Mouse (Mus musculus) embryonic facial prominence, embryonic 10.5 days (tissue): ENCODE measurements around the gene Col27a1. TPM values are rescaled to one million over a fixed set of nuclear protein-coding genes. Genes with fewer than 3 reads are reported as not detected.
A peak's percentile ranks its signal among the peaks of the same experiment; 100 is the strongest.

ENCODE experiments used
- DNase-seq: peaks from one replicate; pipeline ENCODE4 v3.0.0-alpha.2; 2017; ENCODE audit warnings: low spot score
- H3K27ac ChIP-seq: fragments of 300-500 bp; sonication (generic); replicated peaks from 2 replicates; pipeline ENCODE4 v1.5.1; 2016; ENCODE audit warnings: mild to moderate bottlenecking
- H3K27me3 ChIP-seq: fragments of 300-500 bp; sonication (generic); replicated peaks from 2 replicates; pipeline ENCODE4 v1.6.1; 2016; ENCODE audit warnings: low read depth, mild to moderate bottlenecking; ENCODE audit not compliant: poor library complexity, severe bottlenecking
- H3K36me3 ChIP-seq: fragments of 300-500 bp; sonication (generic); replicated peaks from 2 replicates; pipeline ENCODE4 v1.6.1; 2016; ENCODE audit warnings: mild to moderate bottlenecking, moderate library complexity
- H3K4me1 ChIP-seq: fragments of 300-500 bp; sonication (generic); 2 replicates; pipeline ENCODE4 v1.6.1; 2016
- H3K4me3 ChIP-seq: fragments of 300-500 bp; sonication (generic); 2 replicates; pipeline ENCODE4 v1.5.1; 2016; ENCODE audit warnings: mild to moderate bottlenecking, moderate library complexity
- H3K9me3 ChIP-seq: fragments of 300-500 bp; sonication (generic); 2 replicates; pipeline ENCODE4 v1.6.1; 2016; ENCODE audit warnings: mild to moderate bottlenecking
- WGBS: fragments of 180-500 bp; shearing (Covaris S2); methylation state at CpG from one replicate; pipeline ENCODE4 v1.1.7; 2016; 5-methylcytosine and 5-hydroxymethylcytosine counted together
- polyA plus RNA-seq: library from polyadenylated mRNA; unstranded; fragments of >200 nt; fragmentation: Nextera tagmentation; extraction: Ambion mirVana; gene quantifications from 2 replicates; pipeline ENCODE4 v1.2.1, GENCODE M21; 2016

Col27a1 gene
- polyA plus RNA-seq, 1 experiment from 2014 or later: 5.3 TPM

GRCm38 (mm10) chr4:63228943-63229342, 15.1 kb downstream of the Col27a1 start:
- H3K36me3 ChIP-seq: peaks cover 35% of the 10 kb centered on the region
- peak overlapping the region; percentile 65 for H3K27ac ChIP-seq
- H3K27me3 ChIP-seq: no peaks in the 10 kb centered on the region
- H3K4me1 ChIP-seq: peaks cover 43% of the 10 kb centered on the region
- 54% methylated on average over 5 of the region's 5 CpGs for WGBS
- H3K9me3 ChIP-seq: no peaks in the 10 kb centered on the region
- peak; percentile 44 for DNase-seq
- no peak overlapping the region for H3K4me3 ChIP-seq

DNA sequence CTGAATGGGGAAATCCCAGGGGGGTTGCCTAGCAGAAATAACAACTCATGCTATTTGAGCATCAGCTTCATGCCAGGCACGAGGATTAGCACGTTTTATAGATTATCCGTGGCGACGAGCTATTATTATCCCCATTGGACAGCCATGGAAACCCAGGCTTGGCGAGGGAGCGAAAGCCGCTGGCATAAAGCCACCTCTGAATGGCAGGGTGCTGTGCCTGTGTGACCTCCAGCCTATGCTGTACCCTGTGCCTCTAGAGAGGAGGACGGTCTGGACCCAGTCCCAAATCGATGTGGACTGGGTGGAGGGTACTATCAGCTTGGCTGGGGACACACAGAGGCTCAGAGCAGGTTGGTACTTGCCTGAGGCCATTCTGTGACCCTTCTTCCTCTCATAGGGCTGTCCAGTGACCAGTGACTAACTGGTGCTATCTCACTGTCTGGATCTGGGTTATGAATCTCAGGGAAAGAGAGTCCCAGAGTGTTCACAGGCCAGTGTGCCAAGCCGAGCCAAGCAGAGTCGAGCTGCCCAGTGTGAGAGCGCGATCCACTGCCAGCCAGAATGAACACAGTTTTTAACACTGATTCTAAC, 16.3 kb downstream of the Col27a1 start:
- Histone ChIP-seq H3K36me3 (peaks cover 26% of the 10 kb centered on the region), H3K4me3 (no peak overlapping the region), H3K27me3 (no peaks in the 10 kb centered on the region), H3K27ac (no peak overlapping the region), H3K9me3 (no peaks in the 10 kb centered on the region), H3K4me1 (peaks cover 46% of the 10 kb centered on the region)
- DNase-seq: no peak
- 88% methylated on average over 14 of the region's 14 CpGs for WGBS

DNA sequence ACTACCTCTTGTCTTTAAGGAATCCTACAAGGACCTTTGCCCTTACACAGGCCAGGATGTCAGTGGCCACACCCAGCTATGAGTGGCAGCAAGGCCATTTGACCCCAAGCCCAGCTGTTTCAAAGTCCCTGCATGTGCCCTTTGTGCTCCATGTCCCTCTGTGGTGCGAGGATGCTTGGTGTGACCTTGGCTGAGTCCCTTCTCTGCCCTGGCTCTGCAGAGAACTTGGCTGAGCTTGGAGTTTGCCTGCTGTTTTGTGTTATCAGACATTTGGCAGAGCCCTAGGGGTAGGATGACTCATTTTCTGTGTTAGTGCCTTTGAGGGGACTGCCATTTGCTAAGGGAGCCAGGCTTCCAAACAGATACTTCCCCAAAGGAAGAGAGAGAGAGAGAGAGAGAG, 17.3 kb downstream of the Col27a1 start:
- Histone ChIP-seq H3K27me3 (no peaks in the 10 kb centered on the region), H3K4me1 (peaks cover 51% of the 10 kb centered on the region), H3K4me3 (no peak overlapping the region), H3K9me3 (no peaks in the 10 kb centered on the region), H3K27ac (no peak overlapping the region), H3K36me3 (peaks cover 18% of the 10 kb centered on the region; the same call in 1 of the 2 replicates)
- no peak for DNase-seq
- WGBS: 41% methylated on average over 1 of the region's 1 CpGs

GRCm38 (mm10) chr4:63232542-63233020, 18.8 kb downstream of the Col27a1 start:
- Histone ChIP-seq H3K4me1 (peaks cover 60% of the 10 kb centered on the region), H3K36me3 (peaks cover 13% of the 10 kb centered on the region; the same call in 1 of the 2 replicates), H3K4me3 (no peak overlapping the region), H3K27me3 (no peaks in the 10 kb centered on the region), H3K27ac (no peak overlapping the region; the same call in 1 of the 2 replicates), H3K9me3 (no peaks in the 10 kb centered on the region)
- DNase-seq: no peak
- WGBS: 43% methylated on average over 2 of the region's 2 CpGs

DNA sequence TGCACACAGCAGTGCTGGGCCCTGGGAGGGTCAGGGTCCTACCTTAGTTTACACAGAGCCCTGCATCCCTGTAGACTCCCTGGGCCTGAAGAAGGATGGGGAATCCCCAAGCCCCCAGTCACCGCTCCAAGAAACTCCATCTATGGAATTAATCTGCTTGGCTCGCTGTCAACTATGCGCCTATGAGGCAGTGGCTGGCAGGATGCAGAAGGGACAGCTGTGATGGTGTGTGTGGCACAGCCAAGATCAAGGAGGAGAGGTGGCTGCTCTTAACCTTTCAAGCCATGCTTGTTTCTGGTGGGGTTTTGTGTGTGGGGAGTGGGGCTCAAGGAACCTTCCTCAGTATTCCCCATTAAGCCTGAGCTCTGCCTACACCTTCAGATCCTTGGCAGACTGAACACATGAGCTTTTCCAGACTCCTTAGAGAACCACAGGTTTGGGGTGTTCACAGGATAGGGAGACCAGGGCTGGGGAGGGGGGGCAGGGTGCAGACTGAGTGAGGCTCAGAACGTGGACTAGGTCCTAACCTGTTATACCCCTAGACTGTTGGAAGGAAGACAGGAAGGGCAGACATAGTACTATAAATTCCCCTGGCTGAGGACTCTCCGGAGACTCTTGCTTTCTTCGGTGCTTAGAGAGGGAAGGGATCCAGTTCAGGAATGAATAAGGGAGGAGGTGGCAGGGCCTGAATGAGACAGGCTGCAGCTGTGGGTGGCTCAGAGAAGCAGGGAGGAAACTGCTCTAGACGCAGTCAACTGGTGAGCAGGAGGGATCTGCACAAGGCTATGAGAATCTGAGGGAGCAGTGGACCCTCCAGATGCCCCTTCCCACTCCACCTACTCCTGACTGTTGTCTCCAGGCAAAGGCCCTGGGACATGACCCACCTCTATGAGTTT, 20.0 kb downstream of the Col27a1 start:
- Histone ChIP-seq H3K4me1 (peaks cover 64% of the 10 kb centered on the region), H3K4me3 (no peak overlapping the region), H3K27ac (peak overlapping the region; percentile 5; the same call in 1 of the 2 replicates), H3K9me3 (no peaks in the 10 kb centered on the region), H3K36me3 (peaks cover 13% of the 10 kb centered on the region; the same call in 1 of the 2 replicates), H3K27me3 (no peaks in the 10 kb centered on the region)
- 87% methylated on average over 7 of the region's 7 CpGs for WGBS
- no peak for DNase-seq

DNA sequence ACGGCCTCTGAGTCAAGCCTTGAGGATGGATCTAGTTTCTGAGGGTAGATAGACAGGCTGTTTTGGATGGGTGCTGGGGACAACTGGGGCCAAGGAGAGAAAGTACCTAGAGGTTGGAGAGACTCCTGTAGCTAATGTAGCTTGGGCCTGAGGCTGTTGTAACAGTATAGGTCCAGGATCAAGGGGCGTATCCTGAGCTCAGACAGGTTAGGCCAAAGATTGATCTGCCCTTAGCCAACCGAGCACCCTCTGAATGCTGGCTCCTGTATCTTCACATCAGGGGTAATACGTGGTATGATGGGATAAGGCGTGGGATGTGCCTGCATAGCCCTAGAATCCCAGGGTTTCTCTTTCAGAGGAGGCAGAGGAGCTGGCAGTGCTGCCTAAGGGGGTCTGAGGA, 21.0 kb downstream of the Col27a1 start:
- no peak for DNase-seq
- Histone ChIP-seq H3K4me3 (no peak overlapping the region), H3K9me3 (no peaks in the 10 kb centered on the region), H3K27ac (peak overlapping the region; percentile 48), H3K4me1 (peaks cover 60% of the 10 kb centered on the region), H3K27me3 (no peaks in the 10 kb centered on the region), H3K36me3 (peaks cover 13% of the 10 kb centered on the region; the same call in 1 of the 2 replicates)
- WGBS: 91% methylated on average over 5 of the region's 5 CpGs

- DNase-seq: no peak
- H3K4me3 ChIP-seq: no peak overlapping the region
- peaks cover 55% of the 10 kb centered on the region for H3K4me1 ChIP-seq
- WGBS: 66% methylated on average over 2 of the region's 2 CpGs
- H3K9me3 ChIP-seq: peaks cover 2% of the 10 kb centered on the region; the same call in 1 of the 2 replicates
- H3K27ac ChIP-seq: peak overlapping the region; percentile 40; the same call in 1 of the 2 replicates
- no peaks in the 10 kb centered on the region for H3K27me3 ChIP-seq
- peaks cover 21% of the 10 kb centered on the region for H3K36me3 ChIP-seq
These were observed 22.4 kb downstream of the Col27a1 start for GRCm38 (mm10) chr4:63236235-63236634.

GRCm38 (mm10) chr4:63237225-63237624, 23.4 kb downstream of the Col27a1 start:
- 86% methylated on average over 3 of the region's 3 CpGs for WGBS
- Histone ChIP-seq H3K27ac (0 out of 2 replicates have a peak overlapping the region, but pooled peaks have one; percentile 58), H3K36me3 (peaks cover 26% of the 10 kb centered on the region), H3K4me1 (peaks cover 52% of the 10 kb centered on the region), H3K27me3 (no peaks in the 10 kb centered on the region), H3K9me3 (peaks cover 2% of the 10 kb centered on the region; the same call in 1 of the 2 replicates), H3K4me3 (no peak overlapping the region)
- DNase-seq: no peak

DNA sequence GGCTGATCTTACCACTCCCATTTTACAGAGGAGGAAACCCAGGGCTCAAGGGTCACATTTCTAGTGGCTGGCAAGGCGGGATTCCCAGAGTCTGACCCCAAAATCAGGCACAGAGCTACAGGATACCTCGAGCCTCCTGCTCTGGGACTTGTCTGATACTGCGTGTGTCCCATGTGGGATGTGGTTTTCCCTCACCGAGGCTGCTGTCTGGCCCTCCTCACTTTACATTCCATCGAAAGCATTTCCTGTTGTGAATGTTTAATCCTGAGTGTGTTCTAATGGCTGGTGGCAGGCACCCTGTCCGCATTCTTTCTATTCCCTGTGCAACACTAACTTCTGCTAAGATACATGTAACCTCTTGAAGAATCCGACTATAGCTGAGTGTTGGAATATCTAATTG, 24.3 kb downstream of the Col27a1 start:
- Histone ChIP-seq H3K36me3 (peaks cover 22% of the 10 kb centered on the region), H3K27ac (0 out of 2 replicates have a peak overlapping the region, but pooled peaks have one; percentile 2), H3K9me3 (peaks cover 2% of the 10 kb centered on the region; the same call in 1 of the 2 replicates), H3K4me1 (peaks cover 44% of the 10 kb centered on the region), H3K27me3 (no peaks in the 10 kb centered on the region), H3K4me3 (no peak overlapping the region)
- DNase-seq: peak; percentile 41
- 36% methylated on average over 7 of the region's 7 CpGs for WGBS

- 91% methylated on average over 5 of the region's 5 CpGs for WGBS
- 0 out of 2 replicates have a peak overlapping the region, but pooled peaks have one; percentile 2 for H3K27ac ChIP-seq
These were observed 24.9 kb downstream of the Col27a1 start for GRCm38 (mm10) chr4:63238722-63239121.

DNA sequence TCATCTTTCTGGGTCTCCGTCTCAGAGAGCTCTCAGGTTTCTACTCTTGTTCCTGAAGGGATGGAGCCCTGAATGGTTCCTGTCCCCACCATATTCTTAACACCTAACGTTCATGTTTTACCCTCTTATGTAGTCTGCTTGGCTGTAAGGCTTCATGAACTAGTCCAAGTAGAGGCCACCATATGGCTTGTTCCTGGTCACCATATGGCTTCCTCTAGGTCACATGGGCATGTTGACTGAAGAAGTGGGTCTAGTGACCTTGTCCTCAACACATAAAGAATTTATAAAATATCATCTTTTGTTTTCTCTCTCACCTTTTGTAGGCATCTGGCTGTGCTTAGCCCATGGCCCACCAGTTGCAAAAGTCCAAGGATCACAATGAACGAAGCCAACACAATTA, 27.2 kb downstream of the Col27a1 start:
- Histone ChIP-seq H3K9me3 (peaks cover 2% of the 10 kb centered on the region; the same call in 1 of the 2 replicates), H3K4me3 (no peak overlapping the region), H3K27ac (no peak overlapping the region), H3K4me1 (peaks cover 36% of the 10 kb centered on the region), H3K36me3 (peaks cover 32% of the 10 kb centered on the region), H3K27me3 (no peaks in the 10 kb centered on the region)
- 84% methylated on average over 3 of the region's 3 CpGs for WGBS
- no peak for DNase-seq

More at GRCm38 (mm10) chr4:63238722-63239121, 24.9 kb downstream of the Col27a1 start:
- peaks cover 18% of the 10 kb centered on the region for H3K36me3 ChIP-seq
- peaks cover 44% of the 10 kb centered on the region for H3K4me1 ChIP-seq
- DNase-seq: no peak
- H3K9me3 ChIP-seq: peaks cover 2% of the 10 kb centered on the region; the same call in 1 of the 2 replicates
- no peaks in the 10 kb centered on the region for H3K27me3 ChIP-seq
- H3K4me3 ChIP-seq: no peak overlapping the region

DNA sequence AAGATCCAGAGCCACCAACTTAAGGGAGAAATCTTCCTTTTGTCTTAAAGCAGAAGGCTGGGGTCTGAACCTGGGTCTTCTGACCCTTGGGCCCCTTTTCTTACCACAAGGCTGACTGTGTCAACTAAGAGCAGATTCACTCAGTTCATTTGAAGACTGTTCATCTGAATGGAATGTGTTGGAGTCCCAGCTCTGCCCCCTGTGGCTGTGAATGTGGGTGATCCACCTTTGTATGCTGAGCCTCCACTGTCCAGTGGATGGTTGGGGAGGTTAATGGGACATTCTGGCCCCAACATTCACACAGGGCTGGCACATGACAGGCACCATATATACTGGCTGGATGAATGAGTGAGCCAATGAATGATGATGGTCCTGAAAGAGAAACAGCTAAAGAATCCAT, 34.2 kb downstream of the Col27a1 start:
- DNase-seq: no peak
- no peaks in the 10 kb centered on the region for H3K9me3 ChIP-seq
- H3K4me3 ChIP-seq: no peak overlapping the region
- H3K27ac ChIP-seq: no peak overlapping the region
- no peaks in the 10 kb centered on the region for H3K4me1 ChIP-seq
- no peaks in the 10 kb centered on the region for H3K27me3 ChIP-seq
- H3K36me3 ChIP-seq: peaks cover 18% of the 10 kb centered on the region
